Mouse (Mus musculus) CD4-positive, CD25-positive, alpha-beta regulatory T cell, adult 4 months (primary cell): Measurements from ENCODE around the gene Isoc2a. TPM values are rescaled to one million over a fixed set of nuclear protein-coding genes. Genes with fewer than 3 reads are reported as not detected.
"Not testable (repeated sequence)": the region's sequence is repeated elsewhere in the genome, so short reads cannot be mapped to it uniquely, and the experiment has no call there.

Experiments used
- ATAC-seq: one replicate; pipeline ENCODE4 v1.8.0; 2017
- polyA plus RNA-seq, 2 experiments: library from polyadenylated mRNA; unstranded; fragments of 100-300 nt; shearing (Covaris generic); gene quantifications; one replicate each; pipeline ENCODE4 v1.2.1; 2017

Gene Isoc2a
- polyA plus RNA-seq, 2 experiments from 2014 or later, result 0.35 to 0.47 TPM

DNA sequence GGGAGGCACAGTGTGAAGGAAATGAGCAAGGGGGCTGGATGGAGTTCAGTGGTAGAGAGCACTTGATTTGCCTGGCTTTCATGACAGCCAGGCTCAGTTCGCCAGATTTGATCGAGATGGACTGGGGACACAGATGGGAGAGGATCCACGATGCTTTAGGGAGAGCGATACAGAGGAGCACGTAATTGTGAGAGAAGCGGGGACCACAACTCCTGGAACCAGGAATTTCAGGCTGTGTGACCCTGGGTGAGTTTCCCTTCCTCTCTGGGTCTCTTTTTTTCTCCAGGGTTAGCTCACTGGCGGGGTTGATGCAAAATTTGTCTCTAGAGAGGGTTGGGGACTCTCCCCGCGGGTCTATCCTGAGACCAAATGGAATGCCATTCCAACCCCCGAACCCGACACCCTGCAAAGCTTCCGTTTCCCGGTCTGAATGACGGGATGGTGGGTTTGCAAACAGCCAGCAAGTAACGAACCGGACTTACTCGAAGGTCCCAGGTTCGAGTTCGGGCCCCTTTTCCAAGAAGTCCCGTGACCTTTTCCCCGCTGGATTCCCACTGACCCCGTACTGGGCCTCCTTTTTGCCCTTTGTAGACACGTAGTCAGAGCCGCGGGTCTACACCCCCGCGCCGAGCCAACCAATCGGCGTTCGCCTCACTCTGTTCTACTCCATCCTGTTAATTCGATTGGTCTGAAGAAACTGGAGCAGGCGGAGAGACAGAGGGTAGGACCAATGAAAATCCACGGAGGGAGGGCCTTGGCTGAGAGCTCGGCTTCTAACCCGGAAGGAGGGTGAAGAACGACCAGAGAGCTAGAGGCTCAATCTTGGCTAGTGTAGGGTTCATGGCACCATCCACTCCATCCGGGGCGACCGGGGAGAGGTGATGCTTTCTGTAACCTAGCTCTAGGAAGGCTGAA, 11.1 kb upstream of the Isoc2a start:
- peak; percentile 99 for ATAC-seq

DNA sequence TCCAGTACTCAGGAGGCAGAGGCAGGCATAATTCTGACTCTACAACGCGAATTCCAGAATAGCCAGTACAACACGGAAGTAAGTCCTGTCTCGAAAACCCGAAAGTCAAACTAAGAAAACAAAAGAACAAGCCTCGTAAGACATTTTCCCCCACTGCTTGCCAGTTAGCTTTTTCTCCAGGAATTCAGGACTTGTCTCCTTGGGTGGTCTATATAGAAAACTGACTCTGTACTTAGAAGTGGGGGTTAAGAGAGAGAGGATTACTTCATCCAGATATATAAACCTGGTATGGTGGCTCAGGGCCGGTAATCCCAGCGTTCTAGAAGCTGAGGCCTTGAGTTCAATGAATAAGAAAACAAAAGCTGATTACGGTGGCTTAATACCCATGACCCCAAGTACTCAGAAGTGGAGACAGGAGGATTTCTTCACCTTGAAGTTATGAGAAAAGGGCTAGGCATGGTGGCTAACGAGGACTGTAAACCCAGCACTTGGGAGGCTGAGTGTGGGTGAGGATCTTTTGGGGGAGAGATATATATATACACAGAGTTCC, 10.2 kb upstream of the Isoc2a start:
- peak; percentile 4 for ATAC-seq

DNA sequence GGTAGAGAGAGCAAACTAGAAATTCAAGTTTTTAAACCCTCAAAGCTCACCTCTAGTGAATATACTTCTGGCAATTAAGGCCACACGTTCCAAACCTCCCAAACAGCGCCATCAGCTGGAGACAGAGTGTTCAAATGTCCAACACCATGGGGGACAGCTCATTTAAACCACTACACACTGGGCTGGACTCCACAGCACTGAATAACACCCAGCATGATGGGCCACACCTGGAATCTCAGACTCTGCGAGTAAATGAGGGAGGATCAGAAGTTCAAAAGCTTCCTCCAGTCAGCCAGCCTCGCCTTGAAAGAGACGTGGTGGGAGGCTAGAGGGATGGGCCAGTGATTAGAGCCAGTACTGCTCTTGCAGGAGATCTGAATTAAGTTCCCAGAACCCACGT, 6.8 kb upstream of the Isoc2a start, which contains the start of gene Isoc2b:
Isoc2b (minus strand) TSS at position 126 of the 400 bp plus-strand sequence.
- ATAC-seq, result no peak

DNA sequence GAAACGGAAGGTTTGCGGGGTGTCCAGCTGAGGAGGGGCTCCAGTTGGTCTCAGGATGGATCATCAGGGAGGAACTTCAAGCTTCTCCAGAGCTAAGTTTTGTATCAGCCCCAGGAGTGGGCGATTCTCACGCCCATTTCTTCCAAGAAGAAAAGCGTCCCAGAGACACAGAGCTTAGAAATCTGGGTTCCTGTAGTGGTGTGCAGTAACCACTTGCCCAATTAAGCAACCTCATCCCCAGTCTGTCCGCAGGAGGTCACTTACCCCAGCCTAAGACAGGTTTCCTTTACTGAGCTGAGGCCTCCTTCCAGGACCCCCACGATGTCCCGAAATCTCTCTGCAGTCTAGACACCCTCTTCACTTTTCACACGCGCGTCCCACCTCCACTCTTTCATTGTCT, 273 bp downstream of the Isoc2a start:
- ATAC-seq, result peak; percentile 23

DNA sequence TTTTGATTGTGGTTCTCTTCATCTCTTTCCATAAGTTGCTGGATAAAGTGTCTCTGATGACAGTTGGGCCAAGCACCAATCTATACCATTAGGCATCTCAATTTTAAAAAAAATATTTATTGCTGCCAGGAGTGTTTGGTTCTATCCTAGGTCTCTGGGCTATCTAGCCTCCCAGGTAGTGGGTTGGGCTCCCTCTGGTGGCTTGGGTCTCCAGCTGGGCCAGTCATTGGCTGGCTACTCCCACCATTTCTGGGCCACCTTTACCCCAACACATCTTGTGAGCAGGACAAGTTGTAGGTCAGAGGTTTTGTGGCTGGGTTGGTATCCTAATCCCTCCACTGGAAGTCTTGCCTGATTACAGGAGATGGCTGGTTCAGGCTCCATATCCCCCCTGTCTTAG, 1.2 kb downstream of the Isoc2a start:
- ATAC-seq, result no peak

DNA sequence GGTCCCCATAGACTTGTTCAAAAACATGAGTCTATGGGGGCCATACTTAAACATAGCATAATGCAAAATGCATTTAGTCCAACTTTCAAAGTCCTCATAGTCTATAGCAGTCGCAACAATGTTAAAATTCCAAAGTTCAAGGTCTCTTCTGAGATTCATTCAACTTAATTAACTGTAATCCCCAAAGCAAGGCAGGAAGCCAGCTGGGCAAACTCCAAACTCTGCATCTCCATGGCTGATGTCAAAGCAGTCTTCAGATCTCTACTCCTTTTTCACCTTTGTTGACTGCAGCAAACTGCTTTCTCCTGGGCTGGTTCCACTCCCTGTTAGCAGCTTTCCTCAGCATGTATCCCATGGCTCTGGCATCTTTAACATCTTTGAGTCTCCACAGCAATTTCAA, 2.1 kb downstream of the Isoc2a start:
- ATAC-seq, result not testable (repeated sequence)

DNA sequence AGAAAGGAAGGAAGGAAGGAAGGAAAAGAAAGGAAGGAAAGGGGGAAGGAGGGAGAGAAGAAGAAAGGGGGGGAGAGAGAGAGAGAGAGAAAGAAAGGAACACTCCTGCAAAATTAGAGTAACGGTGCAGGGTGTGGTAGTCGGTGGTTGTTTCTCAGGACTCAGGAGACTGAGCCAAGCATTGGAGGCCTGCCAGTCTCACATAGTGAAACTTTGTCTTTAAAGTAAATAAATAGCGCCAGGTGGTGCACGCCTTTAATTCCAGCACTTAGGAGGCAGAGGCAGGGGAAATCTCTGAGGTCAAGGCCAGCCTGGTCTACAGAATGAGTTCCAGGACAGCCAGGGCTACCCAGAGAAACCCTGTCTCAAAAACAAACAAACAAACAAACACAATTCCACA, 9.7 kb downstream of the Isoc2a start:
- ATAC-seq, result no peak

DNA sequence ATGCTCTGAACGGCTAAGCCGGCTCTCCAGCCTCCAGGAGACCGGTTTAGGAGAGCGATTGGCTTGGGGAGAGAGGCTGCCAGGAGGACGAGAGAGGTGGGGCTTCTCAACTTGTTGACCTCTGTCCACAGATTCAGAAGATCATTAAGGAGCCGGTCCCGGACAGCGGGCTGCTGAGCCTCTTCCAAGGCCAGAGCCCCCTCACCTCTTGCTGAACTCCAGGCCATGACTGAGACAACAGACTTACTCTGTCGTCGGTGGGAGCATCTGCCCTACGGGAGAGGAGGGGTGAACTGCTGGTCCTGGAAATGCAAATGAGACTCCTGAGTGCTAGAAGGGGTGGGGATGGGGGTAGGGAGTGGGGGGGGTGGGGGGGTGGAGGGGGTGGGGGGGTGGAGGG, 18.2 kb downstream of the Isoc2a start:
- no peak for ATAC-seq

DNA sequence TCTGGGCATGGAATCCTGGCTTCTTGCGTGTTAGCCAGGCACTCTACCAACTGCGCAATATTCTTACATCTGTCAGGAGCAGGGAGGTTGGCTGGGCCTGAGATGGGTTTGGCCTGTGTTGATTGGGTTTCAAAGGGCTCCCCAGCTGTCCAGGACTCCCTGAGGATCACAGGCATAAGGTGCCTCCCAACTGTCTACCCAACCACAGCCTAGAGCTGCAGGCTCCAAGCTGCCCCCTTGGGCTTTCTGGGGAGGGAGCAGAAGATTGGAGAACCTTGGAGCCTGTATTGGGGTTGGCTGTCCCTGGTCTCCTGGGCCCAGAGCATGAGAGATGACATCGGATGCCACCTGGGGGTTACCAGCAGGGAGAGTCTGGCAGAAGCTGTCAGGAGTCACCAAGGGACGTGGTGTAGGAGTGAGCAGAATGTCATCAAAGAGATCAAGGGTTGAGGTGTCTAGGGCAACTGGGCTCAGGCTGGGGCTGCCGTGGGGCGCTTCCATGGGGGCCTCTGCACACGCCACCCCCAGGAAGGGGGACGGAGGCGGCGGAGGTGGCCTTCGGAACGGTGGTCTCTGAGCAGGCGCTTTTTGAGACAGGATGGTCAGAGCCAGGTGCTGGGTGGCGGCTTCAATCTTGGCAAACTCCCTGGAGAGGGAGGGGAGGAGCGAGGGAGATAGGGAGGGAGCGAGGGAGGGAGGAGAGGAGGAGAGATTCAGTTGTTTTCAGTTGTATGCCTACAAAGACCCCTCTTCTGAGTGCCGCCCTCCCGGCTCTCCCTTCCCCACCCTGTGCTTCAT, 22.1 kb downstream of the Isoc2a start:
- ATAC-seq, result no peak

DNA sequence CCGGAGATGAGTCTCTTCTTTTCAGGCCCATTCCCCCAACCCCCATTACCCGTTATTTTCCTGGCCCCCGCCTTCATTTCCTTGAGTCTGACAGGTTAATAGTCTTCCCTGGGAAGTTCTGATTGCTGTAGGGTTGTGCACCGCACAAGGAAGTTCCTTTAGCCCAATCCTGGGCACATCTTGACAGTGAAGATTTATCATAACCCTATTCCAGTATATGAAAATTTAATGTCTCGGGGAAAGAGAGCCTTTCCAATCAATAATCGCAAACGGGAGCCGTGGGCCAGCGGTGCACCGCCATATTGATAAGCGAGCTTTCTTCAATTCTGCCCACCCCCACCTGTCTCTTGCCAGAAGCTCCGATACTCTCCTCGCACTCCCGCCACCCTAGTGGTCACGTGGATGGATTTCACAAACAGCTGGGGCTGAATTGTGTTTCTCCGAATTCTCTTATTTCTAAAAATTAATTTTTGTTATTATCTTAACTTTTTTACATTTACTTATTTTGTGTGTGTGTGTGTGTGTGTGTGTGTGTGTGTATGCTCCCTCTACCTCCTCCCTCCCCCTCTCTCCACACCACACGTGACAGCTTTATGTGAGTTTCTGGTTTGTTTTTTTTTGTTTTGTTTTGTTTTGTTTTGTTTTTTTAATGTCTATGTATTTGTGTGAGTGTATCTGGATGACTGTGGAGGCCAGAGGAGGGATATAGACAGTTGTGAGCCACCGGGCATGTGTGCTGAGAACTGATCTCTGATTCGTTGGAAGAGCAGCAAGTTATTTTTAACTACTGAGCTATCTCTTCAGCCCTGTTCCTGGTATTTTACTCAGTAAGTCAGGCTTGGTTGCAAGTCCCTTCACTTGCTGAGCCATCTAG, 22.9 kb downstream of the Isoc2a start:
- ATAC-seq, result peak; percentile 39

DNA sequence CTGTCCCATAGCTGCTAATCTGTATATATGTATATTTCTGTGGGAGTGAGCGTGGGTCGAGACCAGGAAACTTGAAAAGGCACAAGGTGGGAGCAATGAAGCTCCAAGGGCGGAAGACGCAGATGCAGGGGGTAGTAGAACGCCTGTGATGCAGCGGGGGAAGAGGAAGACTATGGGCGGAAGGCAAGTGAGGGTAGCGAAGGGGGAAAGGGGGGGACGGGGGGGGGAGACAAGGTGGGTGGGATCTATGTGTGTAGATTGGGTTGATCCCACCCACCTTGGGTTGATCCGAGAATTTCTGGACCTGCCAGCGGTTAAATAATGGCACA, 23.5 kb downstream of the Isoc2a start:
- peak; percentile 26 for ATAC-seq

DNA sequence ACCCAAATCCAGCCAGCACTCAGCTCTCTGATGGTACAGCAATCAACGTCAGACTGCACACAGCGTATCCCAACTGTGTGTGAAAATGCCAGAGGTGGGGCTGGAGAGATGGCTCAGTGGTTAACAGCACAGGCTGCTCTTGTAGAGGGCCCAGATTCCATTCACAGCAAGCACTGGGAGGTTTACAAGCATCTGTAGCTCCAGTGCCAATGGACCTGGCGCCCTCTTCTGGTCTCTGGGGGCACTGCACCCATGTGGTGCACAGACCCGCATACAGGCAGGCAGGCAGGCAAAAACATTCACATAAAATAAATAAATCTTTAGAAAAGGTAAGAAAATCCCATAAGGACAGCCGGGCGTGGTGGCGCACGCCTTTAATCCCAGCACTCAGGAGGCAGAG, 24.2 kb downstream of the Isoc2a start:
- no peak for ATAC-seq

DNA sequence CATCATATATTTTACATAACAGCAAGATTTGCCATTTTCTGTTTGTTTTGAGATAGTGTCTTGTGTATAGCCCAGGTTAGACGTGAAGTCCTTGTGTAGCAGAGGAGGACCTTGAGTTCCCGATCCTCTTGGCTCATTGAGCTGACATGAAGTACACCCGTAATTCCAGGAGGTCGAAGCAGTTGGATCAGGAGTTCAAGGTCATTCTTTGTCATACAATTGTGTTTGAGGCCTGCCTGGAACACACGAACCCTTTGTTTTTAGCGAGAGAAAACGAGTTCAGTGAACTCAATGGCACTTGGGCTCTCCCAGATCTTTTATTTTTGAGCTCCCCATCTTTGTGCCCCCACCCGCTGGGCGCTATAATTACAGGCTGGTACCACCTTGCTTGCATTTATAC, 25.5 kb downstream of the Isoc2a start:
- ATAC-seq, result no peak

DNA sequence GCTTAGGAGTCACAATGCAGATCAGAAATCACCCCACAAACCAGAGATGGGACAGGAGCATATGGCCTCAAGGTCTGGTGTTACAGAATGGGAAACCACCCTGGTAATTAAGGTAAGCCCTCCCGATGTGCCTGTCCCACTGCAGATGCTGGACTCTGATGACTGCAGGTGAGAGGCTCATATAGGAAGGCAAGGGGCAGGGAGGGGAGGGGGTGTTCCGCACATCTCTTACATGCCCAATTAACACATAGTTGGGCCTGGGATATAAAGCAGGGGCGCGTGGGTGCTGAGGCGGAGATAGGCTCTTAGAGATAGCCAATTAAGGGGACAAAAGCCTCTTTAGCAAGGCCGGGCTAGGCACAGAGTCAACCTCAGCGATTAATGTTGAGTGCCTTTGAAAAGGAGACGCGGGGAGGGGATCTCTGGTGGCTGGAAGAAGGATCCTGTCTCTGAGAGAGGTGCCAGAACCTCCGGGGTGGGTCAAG, 29.6 kb downstream of the Isoc2a start, which contains the start of gene Gm36210:
Gm36210 (minus strand) TSS at position 51 of the 485 bp plus-strand sequence.
- no peak for ATAC-seq

DNA sequence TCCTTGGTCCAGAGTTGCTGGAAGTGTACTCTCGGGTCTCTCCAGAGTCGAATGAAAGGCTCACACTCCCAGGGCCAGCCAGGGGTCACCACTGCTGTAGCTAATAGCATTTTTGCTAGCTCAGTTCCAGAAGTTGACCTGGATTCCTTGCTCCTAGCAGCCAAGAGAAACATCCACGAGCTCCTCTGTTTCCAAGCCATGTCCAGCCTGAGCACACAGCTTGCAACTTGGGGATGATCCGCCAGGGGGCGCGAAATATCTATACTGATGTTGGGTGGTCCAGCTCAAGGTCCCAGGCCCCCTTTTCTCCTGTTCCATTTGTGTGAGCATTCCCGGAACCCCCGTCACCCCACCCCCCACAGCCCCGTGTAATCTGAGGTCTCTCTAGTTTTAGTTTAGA, 34.6 kb downstream of the Isoc2a start:
- ATAC-seq, result no peak

DNA sequence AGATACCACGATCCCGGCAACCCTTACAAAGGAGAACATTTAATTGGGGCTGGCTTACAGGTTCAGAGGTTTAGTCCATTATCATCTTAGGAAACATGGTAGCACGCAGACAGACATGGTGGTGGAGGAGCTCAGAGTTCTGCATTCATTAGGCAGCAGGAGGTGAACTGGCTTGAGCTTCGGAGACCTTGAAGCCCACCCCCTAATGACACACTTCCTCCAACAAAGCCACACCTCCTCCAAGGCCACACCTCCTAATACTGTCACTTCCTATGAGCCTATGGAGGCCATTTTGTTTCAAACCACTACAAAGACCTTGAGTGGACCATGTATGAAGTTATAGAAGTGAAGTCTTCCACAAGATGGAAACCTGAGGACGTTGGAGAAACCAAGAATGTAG, 35.3 kb downstream of the Isoc2a start:
- no peak for ATAC-seq

DNA sequence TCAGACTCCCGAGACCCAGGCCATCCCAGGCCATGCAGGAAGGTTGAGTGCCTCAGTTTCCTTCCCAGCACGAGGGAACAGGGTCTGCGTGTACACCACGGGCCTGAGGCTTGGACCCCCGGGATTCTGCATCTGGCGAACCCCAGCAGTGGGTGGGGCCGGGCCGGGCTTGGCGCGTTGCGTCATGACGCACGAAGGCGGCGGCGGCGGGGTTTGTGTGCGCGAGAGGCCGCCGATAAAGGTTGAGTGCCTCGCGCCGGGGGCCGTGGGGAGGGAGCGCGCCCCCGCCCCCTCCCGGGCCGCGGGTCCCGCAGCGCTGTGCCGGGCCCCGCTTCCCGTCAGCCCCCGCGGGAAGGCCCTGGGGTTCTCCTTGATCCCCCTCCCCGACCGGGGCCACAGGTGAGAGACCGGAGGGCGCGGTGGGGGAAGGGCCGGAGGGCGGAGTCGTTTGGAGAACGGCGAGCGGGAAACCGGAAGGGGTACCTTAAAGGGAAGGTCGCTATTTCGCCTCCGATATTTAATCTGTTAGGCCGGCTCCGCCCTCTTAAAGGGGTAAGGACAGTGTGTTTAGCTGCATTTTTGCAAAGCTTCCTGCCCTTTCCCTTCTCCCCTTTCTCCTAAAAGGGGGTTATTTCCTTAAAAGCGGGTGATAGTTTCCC, 38.2 kb downstream of the Isoc2a start, which contains the start of gene Zfp628:
Zfp628 (plus strand) TSS at position 211 of the 659 bp plus-strand sequence.
- peak; percentile 86 for ATAC-seq

DNA sequence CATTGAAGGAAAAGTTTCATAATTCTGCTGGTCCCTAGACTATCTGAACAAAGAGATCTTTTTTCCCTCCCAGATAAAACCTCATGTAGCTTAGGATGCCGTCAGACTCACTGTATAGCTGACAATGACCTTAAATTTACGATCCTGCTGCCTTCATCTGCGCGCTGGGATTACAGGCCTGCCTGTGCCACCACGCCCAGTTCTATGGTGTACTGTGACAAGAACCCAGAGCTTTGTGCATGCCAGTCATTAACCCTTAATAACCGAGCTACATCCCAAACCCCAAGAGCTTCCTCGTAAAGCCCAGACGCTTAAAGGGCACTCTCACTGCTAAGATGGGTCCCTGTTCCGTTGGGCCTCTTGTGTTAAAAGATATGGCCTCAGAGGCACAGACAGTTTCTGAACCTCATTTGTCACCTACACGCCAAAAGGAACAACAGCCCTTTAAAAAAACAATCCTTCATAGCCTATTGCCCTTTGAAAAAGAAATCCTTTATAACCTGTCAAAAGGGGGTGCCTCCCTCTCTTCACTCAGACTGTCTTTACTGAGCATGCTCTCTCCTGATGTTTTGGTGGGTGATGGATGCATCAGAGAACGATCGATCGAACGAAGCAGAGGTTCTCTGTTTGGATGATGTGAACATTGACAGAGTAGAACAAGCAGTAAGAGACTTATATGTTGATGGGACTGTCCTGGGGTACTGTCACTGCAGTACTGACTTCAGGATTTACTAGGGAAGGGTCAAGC, 38.9 kb downstream of the Isoc2a start:
- peak; percentile 30 for ATAC-seq

DNA sequence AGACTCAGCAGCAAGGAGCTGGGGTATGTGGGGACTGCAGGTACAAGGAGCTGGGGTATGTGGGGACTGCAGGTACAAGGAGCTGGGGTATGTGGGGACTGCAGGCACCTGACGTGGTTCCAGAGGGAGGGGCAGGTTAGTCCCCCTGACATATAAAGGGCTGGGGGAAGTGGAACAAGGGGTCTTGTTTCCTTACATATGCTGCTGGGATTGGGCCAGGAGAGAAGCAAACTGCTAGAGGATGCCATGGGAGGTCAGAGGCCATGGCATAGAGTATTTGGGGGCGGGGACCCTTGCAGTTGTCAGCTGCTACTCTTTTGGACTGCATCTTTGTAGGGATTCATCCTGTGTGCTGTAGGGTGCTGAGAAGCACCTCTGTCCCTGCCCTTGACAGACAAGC, 40.5 kb downstream of the Isoc2a start:
- no peak for ATAC-seq

DNA sequence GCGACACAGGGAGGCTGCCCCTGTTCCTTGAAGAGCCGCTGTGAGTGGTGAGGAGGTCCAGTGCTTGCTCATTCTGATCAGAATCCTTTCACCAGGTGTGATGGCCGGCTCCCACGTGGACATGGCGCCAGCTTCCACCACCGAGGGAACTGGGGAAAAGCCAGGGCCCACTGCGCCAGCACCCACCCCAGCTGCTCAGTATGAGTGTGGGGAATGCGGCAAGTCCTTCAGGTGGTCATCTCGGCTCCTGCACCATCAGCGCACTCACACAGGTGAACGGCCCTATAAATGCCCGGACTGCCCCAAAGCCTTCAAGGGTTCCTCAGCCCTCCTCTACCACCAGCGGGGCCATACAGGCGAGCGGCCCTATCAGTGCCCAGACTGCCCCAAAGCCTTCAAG, 41.7 kb downstream of the Isoc2a start:
- ATAC-seq, result no peak

DNA sequence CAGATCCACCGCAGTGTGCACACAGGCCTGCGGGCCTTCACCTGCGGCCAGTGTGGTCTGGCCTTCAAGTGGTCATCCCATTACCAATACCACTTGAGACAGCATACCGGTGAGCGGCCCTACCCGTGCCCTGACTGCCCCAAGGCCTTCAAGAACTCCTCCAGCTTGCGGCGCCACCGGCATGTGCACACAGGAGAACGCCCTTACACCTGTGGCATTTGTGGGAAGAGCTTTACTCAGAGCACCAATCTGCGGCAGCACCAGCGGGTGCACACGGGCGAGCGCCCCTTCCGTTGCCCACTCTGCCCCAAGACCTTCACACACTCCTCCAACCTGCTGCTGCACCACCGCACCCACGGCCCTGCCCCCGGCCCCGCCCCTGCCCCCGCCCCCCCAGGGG, 42.1 kb downstream of the Isoc2a start:
- no peak for ATAC-seq
